Mouse (Mus musculus) regulatory T cell (primary cell): ENCODE results near the gene Lamp2.
"Not testable (repeated sequence)": the region's sequence is repeated elsewhere in the genome, so short reads cannot be mapped to it uniquely, and the experiment has no call there.

Source experiments
- in situ Hi-C: fragments of 300-600 bp; cut with MboI, MseI; formaldehyde crosslinking; loops from one replicate; pipeline ENCODE4 v1.15.1; 2025; ENCODE audit warnings: high pct_unique_total_duplicates

The Lamp2 gene

DNA sequence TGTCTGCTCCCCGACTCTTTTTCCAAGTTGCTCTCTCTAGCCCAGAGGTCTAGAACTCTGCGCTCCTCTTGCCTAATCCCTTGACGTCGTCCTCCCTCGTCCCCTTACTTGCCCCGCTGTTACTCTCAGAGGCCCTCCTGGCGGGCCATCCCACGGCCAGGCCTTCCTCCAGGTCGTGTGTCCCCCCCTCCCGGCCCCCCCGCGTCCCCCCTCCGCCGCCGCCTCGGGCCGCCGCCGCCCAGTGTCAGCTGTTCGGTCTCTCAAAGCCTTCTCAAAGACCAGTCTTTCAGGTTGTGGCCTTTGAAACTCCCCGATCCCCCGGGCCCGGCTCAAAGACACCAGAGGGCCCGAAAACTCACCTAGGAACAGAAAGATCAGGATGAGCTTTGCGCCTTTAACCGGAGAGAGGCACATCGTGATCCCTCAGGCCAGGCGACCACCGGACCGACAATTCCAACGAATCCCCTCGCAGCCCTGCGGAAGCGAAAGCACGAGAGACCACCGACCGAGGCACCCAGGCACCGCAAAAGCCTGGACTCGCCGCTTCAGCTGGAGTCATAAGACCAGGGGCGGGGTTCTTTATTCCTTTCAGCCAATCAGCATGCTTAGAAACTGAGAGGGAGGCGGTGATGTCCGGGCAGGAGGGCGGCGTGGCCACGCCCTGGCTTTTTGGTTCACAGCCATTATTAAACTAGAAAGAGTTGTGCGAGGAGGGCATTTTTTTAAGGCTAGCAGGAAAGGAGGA is at the start of gene Lamp2:
Gene Lamp2, minus strand, starts transcription at position 565 of the 745 bp plus-strand sequence.
- in situ Hi-C loops: no loop called here

- in situ Hi-C loops: no loop called here
These were observed 48.6 kb upstream of the Lamp2 start for GRCm38 (mm10) chrX:38504846-38505245.

DNA sequence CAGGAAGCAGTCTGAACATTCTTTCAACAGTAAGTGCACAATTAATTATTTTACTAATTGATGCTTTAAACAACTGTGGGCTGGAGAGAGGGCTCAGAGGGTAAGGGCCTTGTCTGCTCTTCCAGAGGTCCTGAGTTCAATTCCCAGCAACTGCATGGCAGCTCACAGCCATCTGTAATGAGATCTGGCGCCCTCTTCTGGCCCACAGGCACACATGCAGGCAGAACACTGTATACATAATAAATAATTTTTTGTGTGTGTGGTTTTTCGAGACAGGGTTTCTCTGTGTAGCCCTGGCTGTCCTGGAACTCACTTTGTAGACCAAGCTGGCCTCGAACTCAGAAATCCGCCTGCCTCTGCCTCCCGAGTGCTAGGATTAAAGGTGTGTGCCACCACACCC is 45.9 kb upstream of the Lamp2 start:
- in situ Hi-C loops: not testable (repeated sequence)

DNA sequence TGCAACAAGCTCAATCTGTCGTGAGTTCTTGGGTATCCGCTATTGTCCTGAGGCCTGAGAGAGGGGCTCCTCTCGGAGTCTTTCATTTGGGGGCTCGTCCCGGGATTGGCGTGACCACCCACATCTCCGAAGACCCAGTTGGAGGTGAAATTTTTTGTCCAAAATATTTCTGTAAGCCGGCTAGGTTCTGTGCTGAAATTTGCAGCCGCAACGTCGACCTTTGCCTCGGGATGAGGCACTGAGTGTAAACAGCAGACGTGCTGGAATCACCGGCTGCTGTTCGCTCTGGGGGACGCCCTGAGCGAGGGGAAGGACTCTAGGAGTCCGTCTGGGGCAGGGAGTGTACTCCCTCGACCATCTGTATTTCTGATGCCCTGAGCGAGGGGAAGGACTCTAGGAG is 29.2 kb upstream of the Lamp2 start:
- in situ Hi-C loops: not testable (repeated sequence)

- in situ Hi-C loops: no loop called here
These were observed 22.3 kb upstream of the Lamp2 start for GRCm38 (mm10) chrX:38478583-38478982.

DNA sequence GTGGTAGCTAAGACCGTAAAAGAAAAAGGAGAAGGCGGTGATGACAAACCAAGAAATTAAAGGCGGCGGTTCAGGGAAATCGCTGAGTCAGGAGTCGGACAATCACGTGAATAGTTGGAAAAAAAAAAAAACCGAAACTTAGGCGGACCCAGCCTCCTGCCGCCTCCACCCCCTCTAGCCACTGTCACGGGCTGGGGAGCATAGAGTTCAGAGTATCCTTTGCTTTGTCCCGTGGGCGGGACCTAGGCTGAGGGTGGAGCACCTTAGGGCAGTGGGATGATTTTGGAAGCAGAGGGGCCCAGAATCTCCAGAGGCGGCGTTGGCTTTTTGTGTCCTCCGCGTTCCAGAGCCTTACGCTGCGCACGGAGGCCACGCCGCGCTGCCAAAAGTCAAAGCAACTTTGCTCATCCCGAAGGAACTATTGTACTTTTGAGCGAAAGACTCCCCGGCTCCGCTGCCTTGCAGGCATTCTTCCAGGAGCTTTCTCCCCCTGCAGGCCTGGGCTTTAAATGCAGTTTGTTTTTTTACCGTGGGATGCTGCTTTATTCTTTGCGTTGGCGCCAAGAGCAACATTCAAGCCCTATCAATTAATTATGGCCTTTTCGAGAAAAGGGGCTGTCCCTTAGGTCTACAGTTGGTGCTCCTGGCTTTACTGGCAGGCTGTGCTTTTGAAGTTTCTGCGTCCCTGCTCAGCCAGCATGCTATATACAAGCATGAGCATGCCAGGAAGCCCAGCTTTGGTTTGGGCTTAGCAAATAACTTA is 17.5 kb upstream of the Lamp2 start:
- in situ Hi-C loops: no loop called here

DNA sequence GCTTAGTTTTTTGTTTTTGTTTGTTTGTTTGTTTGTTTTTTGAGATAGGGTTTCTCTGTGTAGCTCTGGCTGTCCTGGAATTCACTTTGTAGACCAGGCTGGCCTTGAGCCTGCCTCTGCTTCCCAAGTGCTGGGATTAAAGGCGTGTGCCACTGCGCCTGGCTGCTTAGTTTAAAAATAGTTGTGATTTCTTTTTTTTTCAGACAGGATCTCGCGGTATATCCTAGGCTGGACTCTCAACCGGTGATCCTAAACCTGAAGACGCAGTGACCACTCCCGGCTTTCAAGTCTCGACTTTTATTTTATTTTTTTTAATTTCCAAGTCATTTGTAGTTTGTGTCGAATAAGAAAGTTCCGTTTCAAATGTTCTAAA is 16.9 kb upstream of the Lamp2 start:
- in situ Hi-C loops: no loop called here

DNA sequence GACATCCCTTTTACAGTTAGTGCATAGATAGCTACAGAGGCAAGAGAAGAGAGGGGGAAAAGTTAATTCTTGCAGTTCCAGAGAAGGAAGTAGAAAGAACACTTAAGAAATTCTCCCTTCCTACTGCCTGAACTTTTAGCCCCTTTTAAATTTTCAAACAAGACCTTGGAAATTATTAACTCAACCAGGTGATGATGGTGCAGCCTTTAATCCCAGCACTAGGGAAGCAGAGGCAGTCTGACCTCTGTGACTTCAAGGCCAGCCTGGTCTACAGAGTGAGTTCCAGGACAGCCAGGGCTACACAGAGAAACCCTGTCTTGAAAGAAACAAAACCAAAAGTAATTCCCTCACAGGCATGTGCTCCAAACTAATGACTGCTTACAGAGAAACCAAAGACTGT is 10.0 kb upstream of the Lamp2 start:
- in situ Hi-C loops: no loop called here

DNA sequence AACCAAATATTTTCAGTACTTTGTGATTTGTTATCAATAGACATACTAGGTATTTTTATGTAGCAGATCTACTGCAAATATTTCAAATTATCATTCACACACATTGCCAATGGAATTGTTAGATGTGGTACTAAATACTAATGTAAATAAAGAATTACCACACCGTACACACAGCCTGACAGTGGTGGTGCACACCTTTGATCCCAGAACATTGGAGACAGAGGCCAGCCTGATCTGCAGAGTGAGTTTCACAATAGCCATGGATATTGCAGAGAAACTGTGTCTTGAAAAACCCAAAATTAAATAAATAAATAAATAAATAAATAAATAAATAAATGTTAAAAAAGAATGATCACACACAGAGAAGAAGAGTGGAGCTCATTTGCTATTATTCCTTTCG is 6.9 kb upstream of the Lamp2 start:
- in situ Hi-C loops: no loop called here

GRCm38 (mm10) chrX:38462101-38462500 is 5.8 kb upstream of the Lamp2 start:
- in situ Hi-C loops: no loop called here

- in situ Hi-C loops: no loop called here
These were observed 4.6 kb upstream of the Lamp2 start for GRCm38 (mm10) chrX:38460887-38461286.

DNA sequence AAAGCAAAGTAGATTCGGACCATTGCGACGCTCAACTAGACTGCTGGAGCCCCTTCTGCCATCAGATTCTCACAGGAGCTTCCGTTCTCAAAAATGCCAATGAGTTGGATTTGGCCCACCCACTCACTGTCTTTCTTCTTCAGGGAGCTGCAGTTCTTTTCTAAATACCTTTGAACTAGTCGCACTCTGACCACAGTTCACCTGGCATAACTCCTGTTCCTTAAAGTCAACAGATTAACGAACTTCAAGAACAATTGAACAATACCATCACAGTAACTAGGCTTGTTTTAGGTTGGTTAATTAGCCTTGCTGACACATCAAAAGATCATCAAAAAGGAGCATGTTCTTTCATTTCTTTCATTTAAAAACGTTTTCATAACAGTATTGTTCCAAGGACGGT is 2.8 kb upstream of the Lamp2 start:
- in situ Hi-C loops: no loop called here

- in situ Hi-C loops: no loop called here
These were observed 367 bp upstream of the Lamp2 start for GRCm38 (mm10) chrX:38456635-38457006.

DNA sequence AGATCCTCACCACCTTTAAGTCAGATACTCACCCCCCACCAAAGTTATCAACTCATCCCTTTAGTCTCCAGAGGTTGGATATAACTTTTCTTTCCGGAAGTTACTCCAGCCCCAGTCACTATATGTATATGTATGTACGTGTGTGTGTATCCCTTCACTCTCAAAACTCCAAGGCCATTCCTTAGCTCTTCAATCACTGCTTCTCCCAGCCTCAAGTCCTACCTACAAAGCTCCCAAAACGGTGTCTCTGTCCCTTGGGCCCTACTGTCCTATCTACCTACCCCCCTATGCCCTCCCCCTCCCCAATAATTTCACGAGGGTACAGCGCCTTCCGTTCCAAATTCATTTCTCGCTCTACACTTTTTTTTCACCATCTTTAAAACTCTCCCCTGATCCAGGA is 780 bp downstream of the Lamp2 start:
- in situ Hi-C loops: no loop called here

DNA sequence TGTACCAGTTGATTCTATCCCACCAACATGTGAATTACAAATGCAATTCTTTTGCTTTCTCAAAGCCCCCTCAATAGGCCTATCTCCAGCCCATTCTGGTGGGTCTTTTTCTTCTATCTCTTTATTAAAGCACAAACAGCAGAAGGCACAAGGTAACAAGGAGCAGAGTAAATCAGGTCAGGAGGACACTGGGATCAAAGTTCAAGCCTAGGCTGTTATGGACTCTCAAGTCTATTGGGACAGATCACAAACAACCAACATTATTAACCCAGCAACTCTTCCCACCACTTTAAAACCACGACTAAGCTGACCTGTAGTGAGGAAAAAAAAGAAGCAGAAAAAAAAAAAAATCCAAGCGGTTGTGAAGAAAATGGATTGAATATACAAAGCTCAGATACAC is 1.4 kb downstream of the Lamp2 start:
- in situ Hi-C loops: no loop called here

DNA sequence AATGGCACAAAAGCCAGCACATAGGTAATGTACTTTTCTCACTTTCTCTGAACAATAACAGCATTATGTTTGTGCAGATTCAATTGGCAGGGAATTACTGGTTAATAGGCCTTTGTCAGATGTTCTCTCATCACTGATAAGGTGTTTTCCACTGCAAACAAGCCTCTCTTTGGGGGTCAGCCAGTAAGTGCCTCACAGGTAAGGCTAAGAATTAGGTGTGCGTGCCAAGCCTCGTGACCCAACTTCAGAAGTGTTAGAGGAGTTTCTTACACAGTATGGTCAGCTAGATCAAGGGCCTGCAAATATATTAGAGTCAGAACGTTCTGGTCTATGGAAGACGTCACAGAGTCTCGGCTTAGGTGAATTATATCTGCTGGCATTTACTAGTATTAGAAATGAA is 2.3 kb downstream of the Lamp2 start:
- in situ Hi-C loops: no loop called here

GRCm38 (mm10) chrX:38450476-38450875 is 5.8 kb downstream of the Lamp2 start:
- in situ Hi-C loops: no loop called here

DNA sequence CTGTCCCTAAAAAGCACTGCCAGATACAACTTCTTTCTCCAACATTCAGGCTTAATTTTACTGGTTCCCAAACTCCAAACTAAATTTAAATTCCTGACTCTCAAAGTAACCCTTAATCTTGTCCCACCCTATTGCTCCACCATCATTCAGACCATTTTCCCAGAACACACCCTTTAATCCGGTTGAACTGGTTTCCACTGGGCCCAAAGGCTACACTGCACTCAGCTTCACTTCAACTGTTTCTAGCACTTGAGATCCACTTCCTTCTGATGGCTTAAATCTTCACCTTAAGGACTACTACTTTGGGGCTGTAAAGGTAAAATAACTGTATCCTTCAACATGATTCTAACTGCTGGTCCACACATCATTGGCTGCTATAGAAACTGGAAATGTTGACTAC is 10.5 kb downstream of the Lamp2 start:
- in situ Hi-C loops: no loop called here

GRCm38 (mm10) chrX:38442425-38442824 is 13.8 kb downstream of the Lamp2 start:
- in situ Hi-C loops: no loop called here

DNA sequence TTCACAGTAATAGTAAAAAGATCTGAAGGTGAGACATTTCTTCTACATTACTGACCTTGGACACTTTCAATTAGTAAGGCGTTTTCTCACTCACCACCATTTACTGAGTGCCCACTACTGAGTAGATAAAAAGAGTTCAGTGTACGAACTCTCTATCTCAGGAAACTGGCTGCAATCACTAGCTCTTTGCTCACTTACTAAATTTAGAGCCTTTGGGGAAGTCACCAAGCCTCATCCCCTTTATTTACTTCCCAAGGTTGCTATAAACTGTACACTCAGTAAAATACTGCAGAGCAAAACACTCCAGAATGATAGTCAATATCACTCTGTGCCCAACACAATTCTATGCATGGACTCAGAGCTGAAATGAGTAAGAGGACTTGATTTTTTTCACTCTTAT is 16.6 kb downstream of the Lamp2 start:
- in situ Hi-C loops: loop anchor here (10.0 kb wide), 1 partner anchor 185 kb away; the partner anchor contains the start of gene Tmem255a

- in situ Hi-C loops: loop anchor here (10.0 kb wide), 1 partner anchor 183 kb away; the partner anchor contains the start of gene Tmem255a
These were observed 18.0 kb downstream of the Lamp2 start for GRCm38 (mm10) chrX:38438147-38438791.

GRCm38 (mm10) chrX:38429455-38429854 is 26.8 kb downstream of the Lamp2 start:
- in situ Hi-C loops: no loop called here
